Mouse (Mus musculus) small intestine, adult 2 months (tissue): ENCODE data around the gene Zfp111.

Experiments used
- CTCF ChIP-seq: fragments of 200-500 bp; IDR thresholded peaks from 2 replicates; pipeline ENCODE4 v1.5.1; 2012; ENCODE audit warnings: low read depth, mild to moderate bottlenecking, control low read depth, inconsistent platforms, low read length, moderate library complexity, mixed read lengths; ENCODE audit not compliant: insufficient replicate concordance, insufficient read length; ENCODE audit errors: extremely low read depth
- POLR2A ChIP-seq: fragments of 200-500 bp; IDR thresholded peaks from 2 replicates; pipeline ENCODE4 v1.6.1; 2012; ENCODE audit warnings: low read depth, mild to moderate bottlenecking, control low read depth, inconsistent platforms, low read length, moderate library complexity

DNA sequence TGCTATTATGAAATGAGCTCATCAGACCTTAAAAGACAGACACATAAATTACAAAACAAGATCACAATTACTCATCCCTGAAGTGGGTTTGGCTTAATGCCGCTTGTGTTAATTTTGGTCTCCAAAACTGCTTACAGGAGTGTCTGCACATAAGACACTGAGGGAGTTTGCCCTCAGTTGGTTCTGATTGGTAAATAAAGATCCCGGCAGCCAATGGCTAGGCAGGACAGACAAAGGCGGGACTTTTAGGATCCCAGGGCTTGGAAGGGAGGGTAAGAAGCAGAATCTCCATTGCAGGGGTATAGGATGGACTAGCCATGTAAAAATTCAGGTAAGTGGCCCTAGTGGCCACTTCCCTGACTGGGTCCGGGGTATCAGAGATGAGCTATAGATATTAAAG is 14.3 kb downstream of the Zfp111 start:
- TF ChIP-seq POLR2A, result no peak
- TF ChIP-seq CTCF, result no peak
